Mouse (Mus musculus) limb, embryonic 15.5 days (tissue): ENCODE measurements around the gene App. TPM values are rescaled to one million over a fixed set of nuclear protein-coding genes. Genes with fewer than 3 reads are reported as not detected.

Experiments used
- ATAC-seq: fragments of 200-750 bp; cut with Nextera tagmentation; 2 replicates; pipeline ENCODE4 v1.8.0; 2017; ENCODE audit warnings: low read depth, moderate TSS enrichment; ENCODE audit not compliant: insufficient number of reproducible peaks, low FRiP score, low TSS enrichment
- H3K27ac ChIP-seq: fragments of 300-500 bp; sonication (generic); 2 replicates; pipeline ENCODE4 v1.5.1; 2015; ENCODE audit warnings: moderate library complexity, mild to moderate bottlenecking, inconsistent platforms
- H3K27me3 ChIP-seq: fragments of 300-500 bp; sonication (generic); 2 replicates; pipeline ENCODE4 v1.6.1; 2015; ENCODE audit warnings: inconsistent platforms
- H3K36me3 ChIP-seq: fragments of 300-500 bp; sonication (generic); 2 replicates; pipeline ENCODE4 v1.6.1; 2015; ENCODE audit warnings: inconsistent platforms
- H3K4me1 ChIP-seq: fragments of 300-500 bp; sonication (generic); 2 replicates; pipeline ENCODE4 v1.6.1; 2015; ENCODE audit warnings: inconsistent platforms
- H3K4me2 ChIP-seq: fragments of 300-500 bp; sonication (generic); 2 replicates; pipeline ENCODE4 v1.6.1; 2015; ENCODE audit warnings: mild to moderate bottlenecking, inconsistent platforms
- H3K4me3 ChIP-seq: fragments of 300-500 bp; sonication (generic); 2 replicates; pipeline ENCODE4 v1.5.1; 2015; ENCODE audit warnings: mild to moderate bottlenecking, inconsistent platforms
- H3K9ac ChIP-seq: fragments of 300-500 bp; sonication (generic); 2 replicates; pipeline ENCODE4 v1.6.1; 2015; ENCODE audit warnings: inconsistent platforms
- H3K9me3 ChIP-seq: fragments of 300-500 bp; sonication (generic); 2 replicates; pipeline ENCODE4 v1.6.1; 2016; ENCODE audit warnings: inconsistent platforms
- WGBS: fragments of 180-500 bp; shearing (Covaris S2); methylation state at CpG from one replicate; pipeline ENCODE4 v1.1.7; 2015; 5-methylcytosine and 5-hydroxymethylcytosine counted together
- polyA plus RNA-seq: library from polyadenylated mRNA; unstranded; fragments of >200 nt; fragmentation: Nextera tagmentation; extraction: Ambion mirVana; gene quantifications from 2 replicates; pipeline ENCODE4 v1.2.1, GENCODE M21; 2015

Gene App
- polyA plus RNA-seq, 1 experiment from 2014 or later: 231 TPM

- no peak overlapping the region for H3K9ac ChIP-seq
- H3K4me2 ChIP-seq: no peak overlapping the region
- H3K36me3 ChIP-seq: no peaks in the 10 kb centered on the region
- no peak overlapping the region for H3K27ac ChIP-seq
- WGBS: 68% methylated on average over 1 of the region's 1 CpGs
- no peak for ATAC-seq
- no peak overlapping the region for H3K4me3 ChIP-seq
- no peaks in the 10 kb centered on the region for H3K27me3 ChIP-seq
- no peaks in the 10 kb centered on the region for H3K9me3 ChIP-seq
- H3K4me1 ChIP-seq: peaks cover 30% of the 10 kb centered on the region
These were observed 24.1 kb downstream of the App start for GRCm38 (mm10) chr16:85149509-85149871.

GRCm38 (mm10) chr16:85148615-85149508 is 24.7 kb downstream of the App start:
- Histone ChIP-seq H3K9ac (no peak overlapping the region), H3K9me3 (no peaks in the 10 kb centered on the region), H3K4me3 (no peak overlapping the region), H3K36me3 (no peaks in the 10 kb centered on the region), H3K4me2 (no peak overlapping the region), H3K27ac (peak overlapping the region; percentile 62), H3K4me1 (peaks cover 30% of the 10 kb centered on the region), H3K27me3 (no peaks in the 10 kb centered on the region)
- ATAC-seq: 0 out of 2 replicates have a peak, but pooled peaks have one; percentile 40
- WGBS: 54% methylated on average over 9 of the region's 9 CpGs

- H3K4me3 ChIP-seq: no peak overlapping the region
- H3K9me3 ChIP-seq: no peaks in the 10 kb centered on the region
- peaks cover 27% of the 10 kb centered on the region for H3K4me1 ChIP-seq
- H3K27ac ChIP-seq: no peak overlapping the region
- WGBS: 49% methylated on average over 4 of the region's 4 CpGs
- H3K4me2 ChIP-seq: no peak overlapping the region
- no peak overlapping the region for H3K9ac ChIP-seq
- no peaks in the 10 kb centered on the region for H3K27me3 ChIP-seq
- no peak for ATAC-seq
- H3K36me3 ChIP-seq: no peaks in the 10 kb centered on the region
These were observed 26.1 kb downstream of the App start for GRCm38 (mm10) chr16:85147440-85147839.

- Histone ChIP-seq H3K4me2 (no peak overlapping the region), H3K27ac (no peak overlapping the region; the same call in 1 of the 2 replicates), H3K4me3 (no peak overlapping the region), H3K9ac (no peak overlapping the region), H3K27me3 (no peaks in the 10 kb centered on the region), H3K36me3 (no peaks in the 10 kb centered on the region), H3K9me3 (no peaks in the 10 kb centered on the region), H3K4me1 (peaks cover 16% of the 10 kb centered on the region)
- 82% methylated on average over 11 of the region's 11 CpGs for WGBS
- no peak for ATAC-seq
These were observed 27.8 kb downstream of the App start for GRCm38 (mm10) chr16:85145771-85146178.

- H3K9me3 ChIP-seq: no peaks in the 10 kb centered on the region
- WGBS: 79% methylated on average over 11 of the region's 11 CpGs
- ATAC-seq: no peak
- no peak overlapping the region for H3K4me2 ChIP-seq
- H3K27me3 ChIP-seq: no peaks in the 10 kb centered on the region
- no peak overlapping the region; the same call in 1 of the 2 replicates for H3K27ac ChIP-seq
- H3K4me3 ChIP-seq: no peak overlapping the region
- H3K9ac ChIP-seq: no peak overlapping the region
- H3K36me3 ChIP-seq: no peaks in the 10 kb centered on the region
- peaks cover 15% of the 10 kb centered on the region for H3K4me1 ChIP-seq
These were observed 28.2 kb downstream of the App start for GRCm38 (mm10) chr16:85145369-85145768.

- H3K27ac ChIP-seq: no peak overlapping the region
- no peaks in the 10 kb centered on the region for H3K27me3 ChIP-seq
- ATAC-seq: no peak
- H3K4me1 ChIP-seq: peaks cover 16% of the 10 kb centered on the region
- no peak overlapping the region for H3K4me2 ChIP-seq
- no peak overlapping the region for H3K4me3 ChIP-seq
- no peaks in the 10 kb centered on the region for H3K9me3 ChIP-seq
- H3K36me3 ChIP-seq: no peaks in the 10 kb centered on the region
- WGBS: 84% methylated on average over 6 of the region's 6 CpGs
- no peak overlapping the region for H3K9ac ChIP-seq
These were observed 29.2 kb downstream of the App start for GRCm38 (mm10) chr16:85144401-85144800.

- Histone ChIP-seq H3K27me3 (no peaks in the 10 kb centered on the region), H3K4me2 (no peak overlapping the region), H3K4me1 (peaks cover 17% of the 10 kb centered on the region), H3K4me3 (no peak overlapping the region), H3K36me3 (no peaks in the 10 kb centered on the region), H3K9ac (no peak overlapping the region), H3K9me3 (no peaks in the 10 kb centered on the region), H3K27ac (no peak overlapping the region)
- no peak for ATAC-seq
- WGBS: 82% methylated on average over 3 of the region's 3 CpGs
These were observed 29.7 kb downstream of the App start for GRCm38 (mm10) chr16:85143863-85144262.

- WGBS: 58% methylated on average over 3 of the region's 3 CpGs
These were observed 30.4 kb downstream of the App start for GRCm38 (mm10) chr16:85143188-85143587.

GRCm38 (mm10) chr16:85141404-85141803 is 32.2 kb downstream of the App start:
- H3K4me3 ChIP-seq: no peak overlapping the region
- 65% methylated on average over 4 of the region's 4 CpGs for WGBS
- no peak overlapping the region for H3K27ac ChIP-seq
- peaks cover 5% of the 10 kb centered on the region; the same call in 1 of the 2 replicates for H3K4me1 ChIP-seq
- no peaks in the 10 kb centered on the region for H3K9me3 ChIP-seq
- no peak for ATAC-seq
- H3K27me3 ChIP-seq: no peaks in the 10 kb centered on the region
- no peak overlapping the region for H3K4me2 ChIP-seq
- H3K36me3 ChIP-seq: no peaks in the 10 kb centered on the region
- no peak overlapping the region for H3K9ac ChIP-seq

More at GRCm38 (mm10) chr16:85143188-85143587, 30.4 kb downstream of the App start:
- no peaks in the 10 kb centered on the region for H3K9me3 ChIP-seq
- peaks cover 13% of the 10 kb centered on the region; the same call in 1 of the 2 replicates for H3K4me1 ChIP-seq
- no peak overlapping the region for H3K4me2 ChIP-seq
- no peaks in the 10 kb centered on the region for H3K36me3 ChIP-seq
- H3K27ac ChIP-seq: no peak overlapping the region
- no peaks in the 10 kb centered on the region for H3K27me3 ChIP-seq
- no peak for ATAC-seq
- no peak overlapping the region for H3K4me3 ChIP-seq
- H3K9ac ChIP-seq: no peak overlapping the region

GRCm38 (mm10) chr16:85139178-85139604 is 34.4 kb downstream of the App start:
- H3K9me3 ChIP-seq: no peaks in the 10 kb centered on the region
- no peak for ATAC-seq
- peaks cover 10% of the 10 kb centered on the region; the same call in 1 of the 2 replicates for H3K4me1 ChIP-seq
- H3K36me3 ChIP-seq: no peaks in the 10 kb centered on the region
- H3K4me3 ChIP-seq: no peak overlapping the region
- H3K4me2 ChIP-seq: no peak overlapping the region
- no peak overlapping the region for H3K9ac ChIP-seq
- no peaks in the 10 kb centered on the region for H3K27me3 ChIP-seq
- 29% methylated on average over 9 of the region's 9 CpGs for WGBS
- 0 out of 2 replicates have a peak overlapping the region, but pooled peaks have one; percentile 19 for H3K27ac ChIP-seq

- H3K4me3 ChIP-seq: no peak overlapping the region
- WGBS: 75% methylated on average over 11 of the region's 11 CpGs
- peaks cover 19% of the 10 kb centered on the region for H3K4me1 ChIP-seq
- no peak overlapping the region for H3K9ac ChIP-seq
- no peak for ATAC-seq
- no peak overlapping the region for H3K27ac ChIP-seq
- no peaks in the 10 kb centered on the region for H3K27me3 ChIP-seq
- H3K36me3 ChIP-seq: no peaks in the 10 kb centered on the region
- no peak overlapping the region for H3K4me2 ChIP-seq
- H3K9me3 ChIP-seq: no peaks in the 10 kb centered on the region
These were observed 36.2 kb downstream of the App start for GRCm38 (mm10) chr16:85137348-85137747.

- H3K4me1 ChIP-seq: peaks cover 17% of the 10 kb centered on the region
- WGBS: 85% methylated on average over 4 of the region's 4 CpGs
- no peak overlapping the region for H3K27ac ChIP-seq
- no peaks in the 10 kb centered on the region for H3K27me3 ChIP-seq
- H3K9me3 ChIP-seq: no peaks in the 10 kb centered on the region
- H3K4me3 ChIP-seq: no peak overlapping the region
- H3K9ac ChIP-seq: no peak overlapping the region
- ATAC-seq: no peak
- no peak overlapping the region for H3K4me2 ChIP-seq
- H3K36me3 ChIP-seq: no peaks in the 10 kb centered on the region
These were observed 37.5 kb downstream of the App start for GRCm38 (mm10) chr16:85136046-85136445.
